Mouse (Mus musculus) neural tube, embryonic 13.5 days (tissue): ENCODE results near the gene Lcn10. TPM values are rescaled to one million over a fixed set of nuclear protein-coding genes. Genes with fewer than 3 reads are reported as not detected.
"Not testable (repeated sequence)": the region's sequence is repeated elsewhere in the genome, so short reads cannot be mapped to it uniquely, and the experiment has no call there.

Experiments used
- ATAC-seq: fragments of 200-750 bp; cut with Nextera tagmentation; 2 replicates; pipeline ENCODE4 v1.8.0; 2017; ENCODE audit warnings: low read depth, mild to moderate bottlenecking, moderate TSS enrichment, moderate library complexity
- H3K27ac ChIP-seq: fragments of 300-500 bp; sonication (generic); replicated peaks from 2 replicates; pipeline ENCODE4 v1.5.1; 2015; ENCODE audit warnings: moderate library complexity, mild to moderate bottlenecking, inconsistent platforms
- H3K27me3 ChIP-seq: fragments of 300-500 bp; sonication (generic); 2 replicates; pipeline ENCODE4 v1.6.1; 2015; ENCODE audit warnings: mild to moderate bottlenecking, inconsistent platforms
- H3K36me3 ChIP-seq: fragments of 300-500 bp; sonication (generic); 2 replicates; pipeline ENCODE4 v1.6.1; 2015; ENCODE audit warnings: mild to moderate bottlenecking, inconsistent platforms
- H3K4me1 ChIP-seq: fragments of 300-500 bp; sonication (generic); replicated peaks from 2 replicates; pipeline ENCODE4 v1.6.1; 2015; ENCODE audit warnings: inconsistent platforms
- H3K4me2 ChIP-seq: fragments of 300-500 bp; sonication (generic); 2 replicates; pipeline ENCODE4 v1.6.1; 2015; ENCODE audit warnings: inconsistent platforms, mild to moderate bottlenecking, moderate library complexity
- H3K4me3 ChIP-seq: fragments of 300-500 bp; sonication (generic); 2 replicates; pipeline ENCODE4 v1.5.1; 2015; ENCODE audit warnings: mild to moderate bottlenecking, inconsistent platforms
- H3K9ac ChIP-seq: fragments of 300-500 bp; sonication (generic); 2 replicates; pipeline ENCODE4 v1.6.1; 2015; ENCODE audit warnings: moderate library complexity, mild to moderate bottlenecking, inconsistent platforms
- H3K9me3 ChIP-seq: fragments of 300-500 bp; sonication (generic); 2 replicates; pipeline ENCODE4 v1.6.1; 2016; ENCODE audit warnings: inconsistent platforms
- WGBS: fragments of 180-500 bp; shearing (Covaris S2); methylation state at CpG from one replicate; pipeline ENCODE4 v1.1.7; 2015; 5-methylcytosine and 5-hydroxymethylcytosine counted together
- polyA plus RNA-seq: library from polyadenylated mRNA; unstranded; fragments of >200 nt; fragmentation: Nextera tagmentation; extraction: Ambion mirVana; gene quantifications from 2 replicates; pipeline ENCODE4 v1.2.1, GENCODE M21; 2015

Gene Lcn10
- polyA plus RNA-seq, 1 experiment from 2014 or later = not detected

- Histone ChIP-seq H3K4me1 (no peaks in the 10 kb centered on the region), H3K27me3 (no peaks in the 10 kb centered on the region), H3K27ac (no peak overlapping the region), H3K9me3 (no peaks in the 10 kb centered on the region), H3K36me3 (no peaks in the 10 kb centered on the region), H3K4me2 (no peak overlapping the region), H3K4me3 (no peak overlapping the region), H3K9ac (no peak overlapping the region)
- ATAC-seq = no peak
- WGBS = 76% methylated on average over 1 of the region's 1 CpGs
Measured at GRCm38 (mm10) chr2:25666516-25666915, 16.0 kb upstream of the Lcn10 start.

- Histone ChIP-seq H3K36me3 (no peaks in the 10 kb centered on the region), H3K9me3 (no peaks in the 10 kb centered on the region), H3K4me1 (no peaks in the 10 kb centered on the region), H3K4me3 (no peak within 1 kb of the TSS), H3K9ac (no peak within 1 kb of the TSS), H3K27me3 (no peaks in the 10 kb centered on the region), H3K27ac (no peak within 1 kb of the TSS), H3K4me2 (no peak within 1 kb of the TSS)
- ATAC-seq = no peak
- WGBS = 91% methylated on average over 3 of the region's 3 CpGs
Measured at GRCm38 (mm10) chr2:25676486-25676885, 6.0 kb upstream of the Lcn10 start, which contains the start of gene Lcn6. Lcn6 (plus strand) TSS chr2:25676786.

- no peak overlapping the region for H3K4me3 ChIP-seq
- no peak overlapping the region for H3K27ac ChIP-seq
- WGBS = 89% methylated on average over 6 of the region's 6 CpGs
- no peak overlapping the region for H3K4me2 ChIP-seq
- no peaks in the 10 kb centered on the region for H3K9me3 ChIP-seq
- H3K36me3 ChIP-seq = no peaks in the 10 kb centered on the region
- H3K27me3 ChIP-seq = no peaks in the 10 kb centered on the region
- H3K4me1 ChIP-seq = no peaks in the 10 kb centered on the region
- ATAC-seq = no peak
- H3K9ac ChIP-seq = no peak overlapping the region
Measured at GRCm38 (mm10) chr2:25679559-25679958, 3.0 kb upstream of the Lcn10 start.

GRCm38 (mm10) chr2:25686941-25687340 lies 4.4 kb downstream of the Lcn10 start:
- H3K4me1 ChIP-seq = no peaks in the 10 kb centered on the region
- WGBS = 62% methylated on average over 3 of the region's 4 CpGs
- no peaks in the 10 kb centered on the region for H3K9me3 ChIP-seq
- H3K27ac ChIP-seq = no peak overlapping the region
- no peaks in the 10 kb centered on the region for H3K27me3 ChIP-seq
- H3K9ac ChIP-seq = no peak overlapping the region
- no peak overlapping the region for H3K4me3 ChIP-seq
- no peaks in the 10 kb centered on the region for H3K36me3 ChIP-seq
- ATAC-seq = no peak
- H3K4me2 ChIP-seq = no peak overlapping the region

GRCm38 (mm10) chr2:25694605-25695004 lies 12.1 kb downstream of the Lcn10 start:
- Histone ChIP-seq H3K36me3 (no peaks in the 10 kb centered on the region), H3K4me1 (no peaks in the 10 kb centered on the region), H3K4me3 (no peak overlapping the region), H3K4me2 (no peak overlapping the region), H3K9me3 (no peaks in the 10 kb centered on the region), H3K9ac (no peak overlapping the region), H3K27ac (no peak overlapping the region), H3K27me3 (no peaks in the 10 kb centered on the region)
- no peak for ATAC-seq

- Histone ChIP-seq H3K9ac (no peak overlapping the region), H3K4me2 (no peak overlapping the region), H3K4me1 (no peaks in the 10 kb centered on the region), H3K36me3 (no peaks in the 10 kb centered on the region), H3K27ac (no peak overlapping the region), H3K4me3 (no peak overlapping the region), H3K9me3 (no peaks in the 10 kb centered on the region), H3K27me3 (no peaks in the 10 kb centered on the region)
- ATAC-seq = no peak
- WGBS = 68% methylated on average over 4 of the region's 4 CpGs
Measured at GRCm38 (mm10) chr2:25696951-25697350, 14.4 kb downstream of the Lcn10 start.

- no peaks in the 10 kb centered on the region for H3K4me1 ChIP-seq
- no peak for ATAC-seq
- no peaks in the 10 kb centered on the region for H3K36me3 ChIP-seq
- H3K27ac ChIP-seq = no peak overlapping the region
- H3K9me3 ChIP-seq = no peaks in the 10 kb centered on the region
- H3K4me3 ChIP-seq = no peak overlapping the region
- H3K27me3 ChIP-seq = no peaks in the 10 kb centered on the region
- WGBS = 90% methylated on average over 2 of the region's 2 CpGs
- H3K4me2 ChIP-seq = no peak overlapping the region
- no peak overlapping the region for H3K9ac ChIP-seq
Measured at GRCm38 (mm10) chr2:25698696-25699095, 16.2 kb downstream of the Lcn10 start.

GRCm38 (mm10) chr2:25699743-25700142 lies 17.2 kb downstream of the Lcn10 start, which contains the start of gene Obp2a:
Obp2a (plus strand) TSS chr2:25700043.
- H3K9ac ChIP-seq, H3K4me2 ChIP-seq, ATAC-seq, H3K4me1 ChIP-seq, H3K9me3 ChIP-seq, H3K27ac ChIP-seq, H3K4me3 ChIP-seq, H3K27me3 ChIP-seq, H3K36me3 ChIP-seq: not testable (repeated sequence)
- 76% methylated on average over 3 of the region's 3 CpGs for WGBS

- Histone ChIP-seq H3K9me3 (no peaks in the 10 kb centered on the region), H3K4me2 (no peak overlapping the region), H3K27ac (no peak overlapping the region), H3K9ac (no peak overlapping the region), H3K27me3 (no peaks in the 10 kb centered on the region), H3K4me1 (no peaks in the 10 kb centered on the region), H3K36me3 (no peaks in the 10 kb centered on the region), H3K4me3 (no peak overlapping the region)
- no peak for ATAC-seq
- 84% methylated on average over 5 of the region's 5 CpGs for WGBS
Measured at GRCm38 (mm10) chr2:25701001-25701400, 18.5 kb downstream of the Lcn10 start.

- no peak for ATAC-seq
- WGBS = 84% methylated on average over 4 of the region's 4 CpGs
- Histone ChIP-seq H3K36me3 (no peaks in the 10 kb centered on the region), H3K27ac (no peak overlapping the region), H3K4me2 (no peak overlapping the region), H3K9ac (no peak overlapping the region), H3K4me1 (peaks cover 12% of the 10 kb centered on the region), H3K9me3 (no peaks in the 10 kb centered on the region), H3K27me3 (no peaks in the 10 kb centered on the region), H3K4me3 (no peak overlapping the region)
Measured at GRCm38 (mm10) chr2:25703706-25704105, 21.2 kb downstream of the Lcn10 start.

- H3K27ac ChIP-seq = peak within 1 kb of the TSS; percentile 85
- H3K4me3 ChIP-seq = peak within 1 kb of the TSS; percentile 64
- under 1% methylated on average over 78 of the region's 78 CpGs for WGBS
- peak within 1 kb of the TSS; percentile 88 for H3K9ac ChIP-seq
- H3K4me2 ChIP-seq = peak within 1 kb of the TSS; percentile 86
- H3K27me3 ChIP-seq = no peaks in the 10 kb centered on the region
- H3K9me3 ChIP-seq = no peaks in the 10 kb centered on the region
- ATAC-seq = peak; percentile 97
- peaks cover 22% of the 10 kb centered on the region for H3K4me1 ChIP-seq
- no peaks in the 10 kb centered on the region for H3K36me3 ChIP-seq
Measured at GRCm38 (mm10) chr2:25706643-25707481, 24.3 kb downstream of the Lcn10 start, which contains the start of gene Bmyc. Bmyc (plus strand) TSS chr2:25706739.

- no peaks in the 10 kb centered on the region for H3K27me3 ChIP-seq
- 84% methylated on average over 2 of the region's 2 CpGs for WGBS
- H3K4me2 ChIP-seq = peak overlapping the region; percentile 86
- peak overlapping the region; percentile 23 for H3K4me3 ChIP-seq
- no peak overlapping the region for H3K27ac ChIP-seq
- no peaks in the 10 kb centered on the region for H3K36me3 ChIP-seq
- ATAC-seq = no peak
- peaks cover 22% of the 10 kb centered on the region for H3K4me1 ChIP-seq
- H3K9me3 ChIP-seq = no peaks in the 10 kb centered on the region
- H3K9ac ChIP-seq = peak overlapping the region; percentile 41; the same call in 1 of the 2 replicates
Measured at GRCm38 (mm10) chr2:25708121-25708520, 25.6 kb downstream of the Lcn10 start.

GRCm38 (mm10) chr2:25709056-25709455 lies 26.5 kb downstream of the Lcn10 start:
- H3K4me2 ChIP-seq = 0 out of 2 replicates have a peak overlapping the region, but pooled peaks have one; percentile 86
- not testable (repeated sequence) for H3K27ac ChIP-seq, H3K9me3 ChIP-seq, H3K4me3 ChIP-seq, H3K36me3 ChIP-seq, H3K27me3 ChIP-seq, ATAC-seq, H3K9ac ChIP-seq
- H3K4me1 ChIP-seq = peaks cover 22% of the 10 kb centered on the region
- 88% methylated on average over 1 of the region's 1 CpGs for WGBS
